Mouse (Mus musculus) bone marrow macrophage, adult 2 months (primary cell): Measurements from ENCODE around the gene Ghr. TPM values are rescaled to one million over a fixed set of nuclear protein-coding genes. Genes with fewer than 3 reads are reported as not detected.

Experiments used
- H3K27ac ChIP-seq: 2 replicates; pipeline ENCODE4 v1.5.1; 2012; ENCODE audit warnings: low read depth, low read length; ENCODE audit not compliant: insufficient read depth
- H3K4me1 ChIP-seq: 2 replicates; pipeline ENCODE4 v1.6.1; 2012; ENCODE audit warnings: low read length; ENCODE audit not compliant: control insufficient read depth, insufficient read depth
- H3K4me3 ChIP-seq: 2 replicates; pipeline ENCODE4 v1.5.1; 2012; ENCODE audit warnings: mild to moderate bottlenecking, low read length, moderate library complexity; ENCODE audit not compliant: insufficient read depth
- CTCF ChIP-seq: IDR thresholded peaks from 2 replicates; pipeline ENCODE4 v1.5.1; 2012; ENCODE audit warnings: low read depth, mild to moderate bottlenecking, low read length, moderate library complexity
- POLR2A ChIP-seq: IDR thresholded peaks from 2 replicates; pipeline ENCODE4 v1.6.1; 2012; ENCODE audit warnings: mild to moderate bottlenecking, low read depth, low read length, borderline replicate concordance
- polyA plus RNA-seq: library from polyadenylated mRNA; stranded (reverse); fragments of >200 nt; gene quantifications from 2 replicates; pipeline ENCODE4 v1.2.4, GENCODE M21; 2012; ENCODE audit not compliant: missing spikeins, insufficient read depth, insufficient read length

Ghr gene
- polyA plus RNA-seq, 1 experiment: 1.5 TPM

- H3K4me1 ChIP-seq: no peaks in the 10 kb centered on the region
- no peak overlapping the region for H3K27ac ChIP-seq
- no peak overlapping the region for H3K4me3 ChIP-seq
- no peak for TF ChIP-seq POLR2A
- TF ChIP-seq CTCF: no peak
Measured at GRCm38 (mm10) chr15:3452080-3452752, 131.1 kb downstream of the Ghr start.

GRCm38 (mm10) chr15:3449564-3449963 is 133.7 kb downstream of the Ghr start:
- no peak overlapping the region for H3K27ac ChIP-seq
- no peaks in the 10 kb centered on the region for H3K4me1 ChIP-seq
- H3K4me3 ChIP-seq: no peak overlapping the region
- TF ChIP-seq CTCF: no peak
- TF ChIP-seq POLR2A: no peak

- Histone ChIP-seq H3K4me3 (no peak overlapping the region), H3K27ac (no peak overlapping the region), H3K4me1 (no peaks in the 10 kb centered on the region)
- no peak for TF ChIP-seq POLR2A
- TF ChIP-seq CTCF: no peak
Measured at GRCm38 (mm10) chr15:3445285-3445909, 137.9 kb downstream of the Ghr start.

GRCm38 (mm10) chr15:3444448-3445020 is 138.8 kb downstream of the Ghr start:
- no peaks in the 10 kb centered on the region for H3K4me1 ChIP-seq
- no peak overlapping the region for H3K4me3 ChIP-seq
- no peak for TF ChIP-seq POLR2A
- no peak for TF ChIP-seq CTCF
- no peak overlapping the region for H3K27ac ChIP-seq

GRCm38 (mm10) chr15:3441506-3442286 is 141.6 kb downstream of the Ghr start:
- no peaks in the 10 kb centered on the region for H3K4me1 ChIP-seq
- TF ChIP-seq CTCF (no peak), POLR2A (no peak)
- no peak overlapping the region for H3K4me3 ChIP-seq
- no peak overlapping the region for H3K27ac ChIP-seq

- Histone ChIP-seq H3K4me1 (no peaks in the 10 kb centered on the region), H3K27ac (no peak overlapping the region), H3K4me3 (no peak overlapping the region)
- no peak for TF ChIP-seq POLR2A
- TF ChIP-seq CTCF: no peak
Measured at GRCm38 (mm10) chr15:3437381-3437780, 145.9 kb downstream of the Ghr start.

GRCm38 (mm10) chr15:3435637-3436036 is 147.7 kb downstream of the Ghr start:
- Histone ChIP-seq H3K27ac (no peak overlapping the region), H3K4me1 (no peaks in the 10 kb centered on the region), H3K4me3 (no peak overlapping the region)
- TF ChIP-seq CTCF (no peak), POLR2A (no peak)

GRCm38 (mm10) chr15:3434461-3434860 is 148.8 kb downstream of the Ghr start:
- TF ChIP-seq CTCF (no peak), POLR2A (no peak)
- no peak overlapping the region for H3K27ac ChIP-seq
- no peaks in the 10 kb centered on the region for H3K4me1 ChIP-seq
- H3K4me3 ChIP-seq: no peak overlapping the region

- Histone ChIP-seq H3K4me1 (no peaks in the 10 kb centered on the region), H3K27ac (no peak overlapping the region), H3K4me3 (no peak overlapping the region)
- TF ChIP-seq CTCF: no peak
- TF ChIP-seq POLR2A: no peak
Measured at GRCm38 (mm10) chr15:3433281-3433680, 150.0 kb downstream of the Ghr start.
